Mouse (Mus musculus) cerebellum, postnatal 4 days (tissue): ENCODE results near the gene Urb2.
"Not testable (repeated sequence)": the region's sequence is repeated elsewhere in the genome, so short reads cannot be mapped to it uniquely, and the experiment has no call there.

ENCODE experiments used
- DNase-seq, 2 experiments: peaks; one replicate each; pipeline ENCODE4 v3.0.0; 2022; ENCODE audit warnings: low spot score in 2 of 2, mixed read lengths in 1 of 2

Urb2 gene

GRCm38 (mm10) chr8:124021237-124022227 lies at the start of gene Urb2, which contains the start of gene Taf5l:
TSS of gene Urb2 (plus strand) at chr8:124021508.
TSS of gene Taf5l (minus strand) at chr8:124021397.
- peak; percentile 85 to 92 for DNase-seq

- DNase-seq: no peak
These were observed 47.8 kb upstream of the Urb2 start for GRCm38 (mm10) chr8:123973495-123973894.

DNA sequence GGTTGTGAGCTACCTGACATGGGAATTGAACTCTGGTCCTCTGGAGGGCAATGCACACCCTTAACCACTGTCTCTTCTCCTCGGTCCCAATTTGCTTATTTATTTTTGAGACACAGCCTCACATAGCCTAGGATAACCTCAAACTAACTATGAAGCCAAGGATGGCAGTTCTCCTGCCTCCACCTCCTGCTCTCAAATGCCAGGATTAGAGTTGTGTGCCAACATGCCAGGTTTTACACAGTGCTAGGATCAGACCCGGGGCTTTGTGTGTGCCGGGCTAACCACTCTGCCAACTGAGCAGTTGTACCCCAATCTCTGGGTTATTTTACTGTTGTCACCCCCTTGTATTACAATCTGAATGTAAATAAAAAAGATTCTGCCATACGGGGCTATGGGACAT lies 43.8 kb upstream of the Urb2 start:
- no peak for DNase-seq

DNA sequence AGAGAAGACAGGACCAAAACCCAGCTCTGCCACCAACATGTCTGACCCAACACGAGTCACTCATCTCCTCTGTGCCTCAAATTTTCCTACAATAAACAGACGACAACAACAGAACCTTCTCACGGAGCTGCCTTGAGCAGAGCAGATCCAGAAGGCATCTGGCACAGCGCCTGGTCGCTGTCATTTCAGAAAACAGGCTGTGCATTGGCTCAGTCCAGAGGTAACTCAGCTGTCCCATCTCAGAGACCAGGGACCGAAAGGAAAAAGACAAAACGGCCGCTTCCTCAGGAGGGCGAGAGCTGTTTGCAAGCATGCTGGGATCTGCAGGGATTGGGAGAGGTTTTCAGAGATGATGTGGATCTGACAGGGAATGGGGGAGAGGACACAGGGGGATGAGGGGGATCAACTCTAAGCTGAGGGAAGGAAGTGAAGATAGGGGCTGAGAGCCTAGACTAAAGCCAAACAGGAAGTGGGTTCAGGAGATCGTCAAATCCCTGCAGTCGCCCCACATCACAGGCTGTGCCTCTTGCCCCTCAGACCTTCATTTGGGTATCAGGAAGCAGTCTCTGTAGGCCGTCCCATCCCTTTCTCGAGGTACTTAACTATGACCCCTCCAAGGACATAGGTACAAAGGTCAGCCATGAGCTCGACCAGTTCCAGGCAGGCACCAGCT lies 43.0 kb upstream of the Urb2 start:
- peak in 1 of 2 experiments; percentile 21 for DNase-seq

DNA sequence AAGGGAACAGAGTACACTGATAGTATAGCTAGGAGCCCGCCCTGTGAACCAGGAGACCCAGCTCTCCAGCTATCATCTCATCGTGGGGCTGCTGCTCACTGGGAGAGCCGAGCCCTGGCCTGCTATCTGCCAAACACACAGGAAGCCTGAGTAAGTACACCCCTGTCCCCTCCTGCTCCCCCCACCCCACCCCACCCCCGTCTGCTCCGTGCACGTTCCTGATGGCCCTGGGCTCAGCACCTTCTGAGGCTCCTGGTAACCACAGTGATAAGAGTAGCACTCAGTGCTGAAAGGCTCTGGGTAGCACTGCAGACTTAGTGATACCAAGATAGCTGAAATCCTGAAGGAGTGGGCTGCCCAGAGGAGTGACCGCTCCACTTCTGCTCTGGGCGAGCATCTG lies 42.4 kb upstream of the Urb2 start:
- DNase-seq: no peak

DNA sequence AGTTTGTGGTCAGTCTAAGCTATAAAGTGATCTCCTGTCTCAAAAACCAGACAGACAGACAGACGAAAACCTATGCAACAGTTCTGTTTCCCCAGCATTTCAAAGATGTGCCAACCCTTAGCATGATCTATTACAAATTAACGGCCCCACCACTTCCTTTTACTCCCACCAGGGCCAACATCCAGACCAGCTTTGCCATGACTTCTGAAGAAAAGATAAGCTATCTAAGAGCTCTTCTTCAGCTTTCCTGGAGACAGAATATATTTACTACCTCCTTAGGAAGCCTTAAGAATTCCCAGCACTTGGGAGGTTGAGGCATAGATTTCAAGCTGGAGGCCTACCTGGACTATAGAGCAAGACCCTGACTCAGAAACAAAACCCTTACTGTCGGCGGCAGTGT lies 41.1 kb upstream of the Urb2 start:
- no peak for DNase-seq

- DNase-seq: no peak
These were observed 39.6 kb upstream of the Urb2 start for GRCm38 (mm10) chr8:123981674-123982073.

DNA sequence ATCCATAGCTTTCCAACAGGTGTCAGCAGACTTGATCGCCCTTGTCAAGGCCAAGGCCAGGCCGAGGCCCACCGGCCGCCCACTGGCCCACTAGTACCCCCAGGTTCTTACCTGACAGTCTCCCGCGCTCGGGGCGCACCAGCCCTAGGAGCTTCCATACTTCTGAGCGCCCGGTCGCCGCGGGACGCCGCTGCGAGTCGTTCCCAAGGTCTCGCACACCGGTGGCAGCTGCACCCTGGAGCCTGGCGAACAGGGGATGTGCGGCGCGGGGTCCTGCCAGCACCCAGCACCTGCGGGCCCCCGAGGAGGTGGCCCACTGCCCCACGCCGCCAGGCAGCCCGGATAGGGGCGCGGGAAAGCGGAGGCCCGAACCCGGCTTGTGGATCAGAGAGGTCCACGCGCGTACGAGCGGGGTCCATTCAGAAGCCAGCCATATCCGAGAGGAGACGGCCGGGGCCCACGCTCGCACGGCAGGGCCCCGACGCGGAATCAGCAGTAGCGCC lies 39.0 kb upstream of the Urb2 start:
- peak in 1 of 2 experiments; percentile 26 for DNase-seq

GRCm38 (mm10) chr8:123982826-123983400 lies 38.4 kb upstream of the Urb2 start, which contains the start of gene Abcb10:
TSS of gene Abcb10 (minus strand) at chr8:123983122.
- DNase-seq: peak; percentile 44 to 76

DNA sequence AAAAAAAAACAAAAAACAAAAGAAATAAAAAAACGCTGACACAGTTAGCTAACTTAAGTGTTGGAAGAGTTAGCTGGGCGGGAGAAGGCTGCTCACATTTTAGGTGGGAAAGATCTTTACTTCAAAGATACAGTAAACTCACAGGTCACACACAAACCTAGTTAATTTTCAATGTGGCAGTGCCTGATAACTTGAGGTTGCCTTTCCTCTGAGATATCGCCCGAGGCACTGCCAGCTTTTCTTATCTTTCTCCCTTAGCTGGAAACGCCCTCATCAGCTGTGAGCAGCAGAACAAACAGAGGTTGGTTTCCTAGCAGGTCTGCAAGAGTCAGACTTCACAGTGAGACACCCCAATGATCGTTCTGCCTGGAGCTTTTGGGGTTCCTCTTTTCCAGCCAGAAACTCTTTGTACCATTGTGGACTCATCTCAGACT lies 32.7 kb upstream of the Urb2 start:
- no peak for DNase-seq

GRCm38 (mm10) chr8:123989128-123989527 lies 32.2 kb upstream of the Urb2 start:
- no peak for DNase-seq

- no peak for DNase-seq
These were observed 30.8 kb upstream of the Urb2 start for GRCm38 (mm10) chr8:123990277-123991049.

GRCm38 (mm10) chr8:123992587-123992986 lies 28.7 kb upstream of the Urb2 start:
- no peak for DNase-seq

DNA sequence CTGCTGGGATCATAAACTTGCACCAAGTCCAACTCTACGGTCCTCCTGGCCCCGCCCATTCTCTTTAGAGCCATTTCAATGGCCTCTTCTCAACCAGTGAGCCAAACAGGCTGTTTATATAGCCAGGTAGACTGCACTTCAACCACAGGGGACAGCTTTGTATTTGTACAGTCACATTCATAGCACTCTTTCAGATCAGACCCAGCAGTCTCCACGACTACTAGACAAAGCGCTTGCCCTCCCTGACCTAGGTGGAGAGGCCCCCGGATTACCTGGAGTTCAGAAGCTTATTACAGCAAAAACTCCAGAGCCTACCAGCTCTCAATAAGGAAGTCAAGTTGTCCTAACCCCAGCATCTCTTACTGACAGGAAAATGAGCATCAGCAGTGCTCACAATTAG lies 27.7 kb upstream of the Urb2 start:
- no peak for DNase-seq

GRCm38 (mm10) chr8:123993997-123994396 lies 27.3 kb upstream of the Urb2 start:
- no peak for DNase-seq

DNA sequence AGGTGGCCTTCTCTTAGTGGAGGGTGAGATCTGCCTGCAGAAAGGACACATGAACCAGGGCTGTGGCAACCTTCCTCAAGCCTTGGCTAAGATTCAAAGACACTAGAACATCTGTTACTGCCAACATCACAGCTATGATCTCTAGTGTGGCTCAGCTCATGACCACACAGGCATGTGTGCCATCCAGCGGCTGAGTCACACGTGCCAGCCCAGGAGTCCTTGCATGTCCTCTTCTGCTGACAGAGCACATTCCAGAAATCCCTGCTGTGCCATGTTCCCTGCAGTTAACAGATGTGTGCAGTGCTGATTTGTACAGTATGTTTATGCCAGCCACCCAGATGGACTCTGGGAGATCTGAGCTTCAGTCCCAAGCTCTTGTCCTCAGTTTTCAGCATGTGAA lies 21.7 kb upstream of the Urb2 start:
- no peak for DNase-seq

- no peak for DNase-seq
These were observed 18.7 kb upstream of the Urb2 start for GRCm38 (mm10) chr8:124002546-124003108.

GRCm38 (mm10) chr8:124007829-124008228 lies 13.5 kb upstream of the Urb2 start:
- no peak for DNase-seq

DNA sequence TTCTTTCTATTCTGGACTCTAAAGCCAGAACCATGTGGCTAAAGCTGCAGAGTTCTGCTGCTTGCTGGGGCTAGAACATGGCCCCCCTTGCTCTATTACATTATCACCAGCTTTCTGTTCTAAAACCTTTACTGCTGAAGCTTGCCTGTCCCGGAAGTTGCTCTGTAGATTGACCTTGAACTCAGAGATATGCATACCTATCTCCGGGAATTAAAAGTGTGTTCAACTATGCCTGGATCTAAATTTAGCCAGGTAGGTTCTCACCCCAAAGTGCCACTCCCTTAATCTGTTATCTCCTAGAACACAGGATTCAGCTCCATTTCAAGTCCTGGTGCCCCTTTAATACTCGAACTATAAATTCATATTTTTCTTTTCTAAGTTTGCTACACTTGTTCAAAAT lies 9.7 kb upstream of the Urb2 start:
- no peak for DNase-seq

DNA sequence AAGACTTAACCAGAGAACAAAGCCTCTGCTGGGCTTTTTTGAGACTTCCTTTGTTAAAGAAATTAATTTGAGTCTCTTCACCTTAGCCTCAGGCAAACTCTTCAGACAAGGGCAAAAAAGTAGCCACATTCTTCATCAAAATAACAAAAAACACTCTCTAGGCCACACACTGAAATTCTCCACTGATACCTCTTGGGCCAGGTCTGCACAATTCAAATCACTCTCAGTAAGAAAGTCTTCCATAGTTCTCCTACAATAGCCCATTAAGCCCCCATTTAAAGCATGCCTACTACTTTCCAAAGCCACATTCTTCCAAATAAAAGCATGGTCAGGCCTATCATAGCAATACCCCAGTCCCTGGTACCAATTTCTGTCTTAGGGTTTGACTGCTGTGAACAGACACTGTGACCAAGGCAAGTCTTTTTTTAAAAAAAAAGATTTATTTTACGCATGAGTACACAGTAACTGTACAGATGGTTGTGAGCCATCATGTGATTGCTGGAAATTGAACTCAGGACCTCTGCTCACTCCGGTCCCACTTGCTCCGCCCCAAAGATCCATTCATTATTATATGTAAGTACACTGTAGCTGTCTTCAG lies 9.2 kb upstream of the Urb2 start:
- DNase-seq: no peak

- not testable (repeated sequence) for DNase-seq
These were observed 7.0 kb upstream of the Urb2 start for GRCm38 (mm10) chr8:124014299-124014698.
